Mouse (Mus musculus) lung, postnatal 25 days (tissue): ENCODE measurements at regions not wholly inside any gene's neighbourhood (a gene's known extent, or its start where the extent isn't known, plus 50 kb on each side); places are given as distances from the start of the nearest gene placed in this dataset.

ENCODE experiments used
- DNase-seq: peaks from one replicate; pipeline ENCODE4 v3.0.0; 2022; ENCODE audit warnings: low spot score

DNA sequence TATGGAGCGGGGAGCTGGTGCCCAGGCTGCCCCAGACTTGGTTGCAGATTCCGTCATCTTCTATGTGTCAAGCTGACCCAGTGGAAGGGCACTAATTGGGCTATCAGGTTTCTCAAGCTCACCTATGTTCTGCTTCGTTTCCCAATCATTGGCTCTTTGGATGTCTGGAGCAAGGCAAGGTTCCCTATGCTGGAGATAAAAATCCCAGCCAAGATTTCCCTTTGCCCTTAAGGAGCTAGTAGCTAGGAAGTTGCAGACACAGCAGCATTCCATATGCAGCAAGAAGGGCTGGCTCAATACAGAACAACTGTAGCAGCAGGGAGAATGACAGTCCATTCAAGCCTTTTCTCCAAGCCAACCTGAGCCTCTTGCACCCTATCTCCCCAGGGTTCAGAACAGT lies 159.2 kb upstream of the Zfp706 start:
- DNase-seq: no peak

DNA sequence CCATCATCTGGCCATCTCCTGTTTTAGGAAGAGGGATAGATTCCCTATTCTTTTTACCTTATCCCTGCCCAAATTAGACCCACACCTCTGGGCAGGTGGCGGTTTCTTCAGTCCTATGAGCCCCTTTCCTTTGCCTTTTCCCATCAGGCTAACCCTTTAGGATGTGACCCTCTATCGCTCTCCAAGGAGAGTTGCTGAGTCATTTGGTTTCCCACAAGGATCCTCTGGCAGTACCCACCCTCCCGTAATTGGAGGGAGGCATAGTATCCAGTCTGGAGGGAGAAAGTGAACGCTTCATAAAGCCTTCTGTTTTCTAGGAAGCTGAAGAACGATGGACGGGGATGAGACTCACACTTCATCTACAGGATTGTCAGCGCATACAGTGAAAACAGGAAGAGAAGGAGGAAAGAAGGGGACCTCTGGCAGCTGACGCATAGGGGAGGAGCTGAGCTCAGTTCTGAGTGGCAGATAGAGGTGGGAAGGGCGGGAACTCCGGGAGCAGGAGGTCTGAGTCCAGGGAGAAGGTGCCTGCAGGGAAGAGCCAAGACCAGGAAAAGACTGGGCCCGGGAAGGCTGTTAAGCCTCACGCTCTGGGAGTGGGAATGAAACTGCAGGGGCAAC lies 158.4 kb upstream of the Zfp706 start:
- DNase-seq: peak; percentile 62

DNA sequence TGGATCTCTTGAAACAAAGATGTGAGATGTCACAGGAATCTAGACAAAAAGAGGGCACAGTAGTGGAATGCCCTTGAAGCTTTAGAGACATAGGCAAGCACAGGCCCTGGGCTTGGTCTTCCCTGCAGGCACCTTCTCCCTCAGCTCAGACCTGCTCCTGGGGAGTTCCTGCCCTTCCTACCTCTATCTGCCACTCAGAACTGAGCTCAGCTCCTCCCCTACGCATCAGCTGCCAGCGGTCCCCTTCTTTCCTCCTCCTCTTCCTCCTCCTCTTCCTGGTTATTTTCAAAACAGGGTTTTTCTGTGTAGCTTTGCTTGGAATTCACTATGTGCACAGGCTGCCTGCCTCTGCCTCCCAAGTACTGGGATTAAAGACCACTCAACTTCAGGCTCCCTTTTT lies 157.6 kb upstream of the Zfp706 start:
- DNase-seq: peak; percentile 28

DNA sequence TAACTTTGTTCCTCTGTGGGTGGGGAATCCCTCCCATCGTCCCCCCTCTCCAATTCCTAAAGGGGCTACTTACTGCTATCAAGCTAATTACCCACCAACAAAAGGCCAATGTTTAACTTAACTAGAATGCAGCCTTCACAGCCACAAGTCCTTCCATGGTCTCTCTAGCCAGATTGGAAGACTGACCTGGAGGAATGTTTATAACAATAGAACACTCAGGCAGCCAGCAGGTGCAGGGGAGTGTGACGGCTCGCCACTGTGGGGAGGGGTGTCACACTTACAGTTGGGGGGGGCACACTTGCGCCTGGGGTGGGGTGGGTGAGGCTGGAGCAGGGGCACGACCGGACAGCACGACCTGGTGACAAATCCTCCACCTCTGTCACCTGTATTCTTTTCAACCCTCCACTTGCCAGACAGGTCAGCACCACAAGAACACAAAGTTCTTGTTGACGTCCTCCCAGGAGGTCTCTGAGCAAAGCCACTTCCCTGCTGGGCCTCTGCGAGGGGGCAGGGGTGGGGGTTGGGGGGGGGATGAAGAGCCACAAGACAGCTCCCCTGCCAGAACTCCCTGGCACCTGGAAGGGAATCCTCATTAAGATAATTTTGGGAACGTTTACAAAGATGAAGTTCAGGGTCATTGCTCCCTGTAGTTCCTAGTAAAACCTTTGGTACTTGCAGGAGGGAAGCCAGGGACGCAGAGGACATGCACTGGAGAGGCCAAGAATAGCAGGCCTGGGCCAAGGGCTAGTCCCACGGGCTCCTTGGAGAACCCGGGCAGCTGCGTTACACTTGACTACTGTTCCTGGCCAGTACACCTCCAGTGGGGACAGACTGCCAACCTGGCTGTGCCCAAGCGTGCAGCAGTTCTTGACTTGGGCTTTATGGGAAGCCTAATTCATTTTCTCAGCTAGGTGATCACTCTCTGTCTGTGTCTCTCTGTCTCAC lies 156.9 kb upstream of the Zfp706 start:
- no peak for DNase-seq

DNA sequence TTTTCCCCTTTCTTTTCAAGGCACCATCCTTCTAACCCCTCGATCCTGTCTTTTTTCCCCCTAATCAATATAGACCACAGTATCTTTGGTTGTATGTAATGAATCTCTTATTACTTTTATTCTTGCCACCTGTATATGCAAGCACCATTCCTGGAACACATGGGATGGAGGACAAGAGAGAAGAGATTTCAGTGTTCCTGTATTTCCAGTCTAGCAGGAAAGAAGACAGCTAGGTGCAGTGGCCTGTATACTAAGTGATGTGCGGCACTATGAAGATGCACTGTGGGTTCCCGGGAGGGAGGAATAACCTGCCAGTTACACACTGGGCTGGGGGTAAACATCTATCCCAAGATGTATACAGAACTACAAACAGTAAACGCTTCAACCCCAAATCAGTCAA lies 152.4 kb upstream of the Zfp706 start:
- no peak for DNase-seq

DNA sequence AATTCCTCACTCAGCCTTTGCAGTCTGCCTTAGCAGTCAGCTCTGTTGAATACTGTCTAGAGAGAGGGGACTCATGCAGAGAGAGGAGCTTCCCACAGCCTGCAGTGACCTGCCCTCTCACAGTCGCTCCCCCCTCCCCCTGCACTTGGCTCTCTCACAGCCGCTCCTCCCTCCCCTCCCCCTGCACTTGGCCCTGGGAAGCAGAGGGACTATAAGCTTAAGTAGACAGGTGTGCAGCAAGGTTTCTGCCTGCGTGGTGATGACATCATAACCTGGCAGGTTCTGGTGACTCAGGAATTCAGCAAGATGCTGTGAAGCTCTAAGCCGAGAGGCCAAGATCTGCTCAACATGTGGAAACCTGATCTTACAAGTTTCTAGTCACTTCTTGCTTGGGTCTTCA lies 151.8 kb upstream of the Zfp706 start:
- peak; percentile 23 for DNase-seq

DNA sequence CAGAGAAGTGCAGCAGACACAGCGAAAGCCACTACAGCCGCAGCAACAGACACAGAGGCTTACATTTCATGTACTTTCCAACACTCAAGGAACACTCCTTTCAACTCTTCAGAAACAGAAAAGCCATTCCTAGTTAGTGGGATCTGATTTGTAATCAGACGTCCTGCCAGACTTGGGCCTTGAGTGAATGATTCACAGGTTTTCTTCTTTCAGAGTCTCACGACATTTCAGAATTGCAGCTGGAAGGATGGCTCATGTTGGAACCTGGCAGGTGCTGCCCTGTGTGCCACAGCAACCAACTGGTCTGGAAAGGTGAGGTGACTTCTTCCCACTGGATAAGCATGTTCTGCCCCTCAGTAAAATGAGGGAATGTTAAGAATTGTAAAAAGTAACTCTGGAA lies 149.8 kb upstream of the Zfp706 start:
- no peak for DNase-seq

DNA sequence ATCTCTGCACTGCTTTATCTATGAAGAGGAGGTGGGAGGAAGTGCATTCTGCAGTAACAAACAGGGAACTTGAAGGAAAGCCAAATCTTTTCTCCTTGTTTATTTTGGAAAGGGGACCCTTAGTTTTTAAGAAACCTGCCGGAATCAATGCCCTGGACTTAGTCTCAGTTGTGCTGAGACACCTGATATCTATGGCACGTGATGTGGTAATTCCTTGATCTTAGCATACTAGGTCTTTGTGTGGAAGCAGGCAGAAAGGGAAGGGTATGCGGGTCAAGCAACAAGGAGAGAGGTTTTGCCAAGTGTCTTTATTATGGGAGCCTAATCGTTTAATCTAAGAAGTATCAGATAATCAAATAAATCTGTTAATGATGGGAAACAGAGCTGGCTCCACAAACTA lies 147.4 kb upstream of the Zfp706 start:
- DNase-seq: no peak

DNA sequence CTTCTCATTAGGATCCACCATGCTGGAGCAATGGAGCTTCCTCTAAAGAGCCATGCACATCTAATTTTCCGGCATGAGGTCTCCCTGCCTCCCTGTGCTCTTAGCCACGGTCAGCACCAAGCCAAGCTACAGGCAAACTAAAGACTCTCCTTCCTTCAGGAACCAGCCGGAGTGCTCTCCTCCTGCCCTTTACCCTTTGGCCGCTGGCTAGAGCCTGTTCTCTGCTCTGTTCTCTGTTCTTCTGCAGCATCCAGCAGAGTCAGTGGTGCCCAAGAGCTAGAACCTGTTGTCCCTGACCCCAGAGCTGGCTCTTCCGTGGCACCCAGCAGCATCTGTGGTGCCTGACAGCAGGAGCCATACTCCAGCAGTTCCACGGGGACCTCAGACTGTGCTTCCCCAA lies 145.6 kb upstream of the Zfp706 start:
- DNase-seq: no peak

DNA sequence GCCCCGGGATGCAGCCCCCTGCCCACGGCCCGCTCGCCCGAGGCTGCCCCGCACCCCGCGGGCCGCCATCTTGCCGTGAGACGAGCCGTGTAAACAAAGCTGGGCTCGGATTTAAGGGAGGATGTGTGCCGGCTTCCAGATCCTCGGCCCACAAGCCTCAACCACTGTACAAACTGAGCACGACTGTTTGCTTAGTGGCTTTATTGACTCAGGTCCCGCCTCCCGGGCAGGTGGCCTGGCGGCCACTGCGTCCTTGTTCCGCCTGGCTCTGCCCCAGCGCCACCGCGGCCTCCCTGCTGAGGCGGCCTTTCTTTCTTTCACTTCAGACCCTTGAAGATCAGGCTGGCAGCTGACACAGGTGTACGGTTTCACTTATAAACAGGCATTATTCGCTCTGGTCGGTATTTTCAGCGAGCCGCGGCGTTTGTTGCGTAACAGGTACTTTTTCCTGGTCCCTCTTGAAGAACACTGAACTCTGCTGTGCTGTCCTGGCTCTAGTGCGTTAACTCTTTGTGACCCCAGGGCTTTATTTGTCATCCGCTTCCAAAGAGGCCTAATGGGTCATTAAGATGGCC lies 128.1 kb upstream of the Zfp706 start:
- DNase-seq: peak; percentile 82

DNA sequence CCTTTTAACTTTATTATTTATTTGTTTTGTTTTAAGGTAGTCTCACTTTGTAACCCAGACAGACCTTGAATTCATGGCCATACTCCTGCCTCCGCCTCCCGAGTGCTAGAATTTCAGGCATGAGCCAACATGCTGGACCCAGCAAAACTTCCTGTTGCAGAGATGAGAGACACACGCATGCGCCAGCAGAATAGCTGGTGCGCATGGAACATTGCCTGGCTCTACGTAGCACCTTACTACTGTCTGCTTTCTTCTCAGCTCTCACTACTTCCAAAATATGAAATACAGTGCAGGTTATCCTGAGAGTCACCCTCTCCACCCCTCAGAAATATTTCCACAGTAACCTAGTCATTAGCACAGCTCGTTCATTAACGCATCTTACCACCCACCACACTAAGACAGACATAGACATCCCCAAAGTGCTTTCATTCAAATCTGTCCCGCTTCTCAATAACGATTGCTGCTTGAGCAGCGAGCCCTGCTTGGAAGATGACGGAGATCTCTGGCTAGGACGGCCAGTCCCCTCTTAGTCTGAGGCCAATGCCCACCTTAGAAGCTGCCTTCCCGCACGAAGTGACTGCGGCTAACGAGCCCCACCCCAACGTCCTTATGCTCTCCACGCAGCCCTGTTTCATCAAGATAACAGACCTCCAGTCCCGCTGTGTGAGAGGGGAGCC lies 127.5 kb upstream of the Zfp706 start:
- peak; percentile 41 for DNase-seq

DNA sequence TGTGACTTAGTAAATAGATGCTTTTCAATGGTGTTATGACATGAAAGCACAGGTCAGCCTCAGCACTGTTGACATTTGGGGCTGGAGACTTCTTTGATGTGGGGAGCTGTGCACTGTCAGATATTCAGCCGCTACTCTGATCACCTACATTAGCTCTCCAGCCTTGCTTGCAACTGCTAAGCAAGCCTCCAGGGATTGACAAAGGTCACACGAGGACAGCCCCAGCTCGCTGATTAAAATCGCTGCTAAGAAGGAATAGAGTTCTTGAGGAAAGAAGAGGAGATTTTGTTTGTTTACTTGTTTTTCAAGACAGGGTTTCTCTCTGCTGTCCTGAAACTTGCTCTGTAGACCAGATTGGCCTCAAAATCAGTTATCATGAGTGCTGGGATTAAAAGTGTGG lies 126.8 kb upstream of the Zfp706 start:
- DNase-seq: no peak

DNA sequence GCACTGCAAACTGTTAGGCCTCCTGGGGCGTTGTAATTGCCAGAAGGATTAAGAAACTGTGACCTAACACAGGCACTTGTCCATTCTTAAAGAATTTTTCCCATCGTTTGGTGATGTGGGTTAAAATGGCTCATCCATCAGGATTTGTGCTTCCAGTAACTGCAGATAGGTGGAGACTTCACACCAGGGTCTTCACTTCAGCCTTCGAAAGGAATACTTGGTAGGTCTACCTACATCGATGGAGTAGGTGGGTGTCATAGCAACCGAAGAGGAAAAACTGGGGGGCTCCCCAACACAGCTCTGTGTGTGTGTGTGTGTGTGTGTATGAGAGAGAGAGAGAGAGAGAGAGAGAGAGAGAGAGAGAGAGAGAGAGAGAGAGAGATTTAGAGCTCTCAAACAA lies 126.3 kb upstream of the Zfp706 start:
- peak; percentile 12 for DNase-seq

DNA sequence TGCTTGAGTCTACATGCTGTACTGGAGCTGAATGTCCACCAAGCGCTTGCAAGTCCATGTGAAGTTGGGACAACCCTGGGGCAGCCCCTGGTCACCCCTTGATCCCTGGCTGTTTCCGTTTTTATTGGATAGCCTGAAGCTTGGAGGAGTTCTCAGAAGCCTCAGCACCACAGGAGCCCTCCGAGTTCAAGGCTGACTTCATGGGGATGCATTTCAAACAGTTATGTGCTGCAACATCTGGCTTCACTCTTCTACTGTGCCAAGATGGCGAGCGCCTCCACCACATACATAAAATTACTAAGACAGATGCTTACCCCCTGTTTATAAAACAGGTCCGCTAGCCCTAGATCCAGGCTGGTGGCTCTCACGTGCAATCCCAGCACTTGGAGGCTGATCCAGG lies 120.1 kb upstream of the Zfp706 start:
- DNase-seq: no peak

DNA sequence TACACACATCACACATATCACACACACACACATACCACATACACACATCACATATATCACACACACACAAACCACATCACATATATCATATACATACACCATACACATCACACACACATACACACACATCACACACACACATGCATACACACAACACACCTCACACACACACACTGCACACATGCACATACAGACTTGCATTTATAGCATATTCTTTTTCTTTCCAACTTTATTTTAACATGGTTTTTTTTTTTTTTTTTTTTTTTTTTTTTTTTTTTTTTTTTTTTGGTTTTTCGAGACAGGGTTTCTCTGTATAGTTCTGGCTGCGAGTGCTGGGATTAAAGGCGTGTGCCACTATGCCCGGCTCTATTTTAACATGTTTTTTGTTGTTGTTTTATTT lies 119.6 kb upstream of the Zfp706 start:
- DNase-seq: no peak

DNA sequence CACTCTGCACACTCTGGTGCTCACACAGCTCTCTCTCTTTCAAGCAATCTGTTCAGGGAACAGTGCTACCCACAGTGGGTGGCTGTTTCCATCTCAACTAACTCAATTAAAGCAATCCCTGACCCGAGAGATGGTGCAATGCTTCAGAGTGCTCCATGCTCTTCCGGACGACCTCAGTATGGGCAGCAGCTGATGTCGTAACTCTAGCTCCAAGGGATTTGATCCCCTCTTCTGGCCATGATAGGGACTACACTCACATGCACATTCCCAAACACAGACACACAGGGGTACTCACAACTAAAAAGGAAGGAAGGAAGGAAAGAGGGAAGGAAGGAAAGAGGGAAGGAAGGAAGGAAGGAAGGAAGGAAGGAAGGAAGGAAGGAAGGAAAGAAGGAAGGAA lies 118.2 kb upstream of the Zfp706 start:
- DNase-seq: no peak

DNA sequence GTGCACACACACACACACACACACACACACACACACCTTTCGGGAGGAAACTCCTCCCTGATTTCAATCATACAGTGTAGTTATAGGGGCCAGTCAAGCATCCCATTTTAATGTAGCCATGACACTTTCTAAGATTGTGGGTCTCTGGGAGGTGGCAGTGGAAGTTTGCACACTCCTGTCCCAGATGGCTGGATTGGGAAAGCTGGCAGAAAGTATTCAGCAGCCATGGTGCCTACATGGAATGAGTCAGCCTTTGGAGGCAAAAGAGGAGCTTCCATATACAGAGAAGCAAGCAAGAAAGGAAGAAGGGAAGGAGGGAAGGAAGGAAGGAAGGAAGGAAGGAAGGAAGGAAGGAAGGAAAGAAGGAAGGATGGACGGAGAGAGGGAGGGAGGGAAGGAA lies 117.4 kb upstream of the Zfp706 start:
- no peak for DNase-seq

DNA sequence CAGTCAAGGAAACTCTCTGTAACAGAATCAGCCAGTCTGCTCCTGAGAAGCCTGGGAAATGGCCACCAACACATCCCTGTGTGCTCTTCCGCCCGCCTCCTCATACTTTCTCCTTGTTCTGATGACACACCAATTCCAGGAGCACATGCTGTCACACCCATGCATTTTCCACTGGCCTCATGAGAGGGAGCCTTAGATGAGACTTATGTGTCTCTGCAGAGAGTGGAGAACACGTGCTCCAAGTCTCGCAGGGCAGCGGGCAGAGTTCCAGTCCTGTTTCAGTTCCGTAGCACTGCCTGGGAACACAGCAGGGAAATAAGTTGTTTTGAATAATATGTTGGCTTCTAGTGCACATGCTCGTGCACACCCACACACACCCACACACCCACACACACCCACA lies 116.7 kb upstream of the Zfp706 start:
- no peak for DNase-seq

DNA sequence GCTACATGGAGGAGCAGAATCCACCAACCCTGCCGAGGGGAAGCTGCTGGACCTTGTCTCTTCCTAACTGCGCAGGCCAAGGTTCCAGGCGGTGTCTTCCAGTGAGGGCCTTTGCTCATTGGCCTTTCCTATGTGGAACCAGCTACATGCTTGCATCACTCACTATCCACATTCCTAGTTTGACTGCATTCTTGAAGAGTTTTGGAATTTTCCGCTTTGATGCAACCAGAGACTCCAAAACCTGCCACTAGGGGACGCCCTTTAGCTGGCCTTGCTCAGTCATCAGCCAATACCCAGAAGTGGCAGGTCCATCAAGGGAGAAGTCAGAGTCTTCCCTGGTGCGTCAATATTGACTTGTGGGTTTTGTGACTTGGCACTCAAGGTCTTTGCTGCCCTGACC lies 112.8 kb upstream of the Zfp706 start:
- peak; percentile 92 for DNase-seq

DNA sequence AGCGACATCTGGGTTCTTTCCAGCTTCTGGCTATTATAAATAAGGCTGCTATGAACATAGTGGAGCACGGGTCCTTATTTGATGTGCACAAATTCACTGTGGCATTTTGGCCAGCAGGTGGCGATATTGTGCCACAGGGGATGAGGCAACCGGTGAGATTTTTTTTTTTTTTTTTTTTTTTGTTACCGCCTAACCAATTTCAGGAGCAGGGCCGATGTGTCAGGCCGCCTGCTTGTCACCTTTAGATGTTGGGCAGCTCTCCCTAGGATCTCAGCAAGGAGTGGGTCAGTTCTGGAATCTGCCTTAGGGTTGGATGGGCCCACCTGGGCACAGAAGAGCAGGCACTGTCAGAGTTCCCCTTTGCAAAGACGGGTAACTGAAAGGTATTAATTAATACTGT lies 106.5 kb upstream of the Zfp706 start:
- peak; percentile 54 for DNase-seq

DNA sequence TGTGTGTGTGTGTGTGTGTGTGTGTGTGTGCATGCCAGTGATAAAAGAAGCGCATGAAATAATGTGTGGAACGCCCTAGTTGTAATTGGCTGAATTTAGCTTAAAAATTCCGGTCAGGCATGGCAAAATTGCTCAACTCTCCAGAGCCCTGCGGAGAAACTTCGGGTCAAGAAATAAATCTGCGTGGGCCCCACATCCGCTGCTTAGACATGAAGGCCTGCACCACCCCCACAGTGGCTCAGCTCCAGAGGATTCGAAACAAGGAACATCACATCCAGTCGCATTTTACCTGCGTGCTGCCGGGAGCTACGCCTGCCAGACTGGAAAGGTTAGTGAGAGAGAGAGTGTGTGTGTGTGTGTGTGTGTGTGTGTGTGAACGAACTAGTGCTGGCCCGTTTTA lies 102.9 kb upstream of the Zfp706 start:
- DNase-seq: no peak

DNA sequence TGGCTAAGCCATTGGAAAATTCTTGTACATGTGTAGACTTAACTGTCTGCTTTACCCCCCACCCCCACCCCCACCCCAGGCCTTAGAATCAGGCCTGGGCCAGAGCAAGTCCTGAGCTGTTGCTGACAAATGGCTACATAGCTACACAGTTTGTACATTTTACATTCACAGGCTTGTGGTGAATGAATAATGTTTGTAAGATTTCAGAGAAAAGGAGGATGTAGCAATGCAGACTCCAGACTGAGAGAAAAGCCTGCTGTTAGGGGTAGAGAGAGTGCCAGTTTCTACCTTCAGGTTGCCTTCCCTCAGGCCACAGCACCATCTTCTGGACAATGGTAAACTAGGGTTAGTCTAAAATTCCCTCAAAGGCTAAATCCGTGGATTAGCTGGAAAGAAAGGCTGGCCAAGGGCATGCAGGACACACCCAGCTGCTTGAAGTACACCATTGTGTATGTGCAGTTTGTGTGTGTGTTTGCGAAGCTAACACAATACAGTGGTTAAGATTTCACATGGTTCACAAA lies 94.5 kb upstream of the Zfp706 start:
- DNase-seq: no peak

DNA sequence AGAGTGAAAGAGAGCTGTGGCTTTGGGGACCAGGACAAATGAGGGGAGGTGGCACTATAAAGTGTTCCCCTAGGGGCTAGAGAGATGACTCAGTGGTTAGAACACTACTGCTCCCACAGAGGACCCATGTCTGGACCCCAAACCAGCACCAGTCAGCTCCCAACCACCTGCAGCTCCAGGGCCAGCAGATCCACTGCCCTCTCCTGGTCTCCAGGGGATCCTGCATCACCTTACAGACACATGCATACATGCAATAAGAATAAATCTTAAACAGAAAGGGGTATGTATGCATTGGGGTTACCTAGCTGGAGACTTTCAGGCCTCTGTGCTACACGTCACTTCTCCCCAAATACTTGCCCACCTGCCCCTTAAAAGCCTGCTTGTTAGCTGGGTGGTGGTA lies 93.8 kb upstream of the Zfp706 start:
- DNase-seq: no peak
